Mouse (Mus musculus) thymus, postnatal 4 days (tissue): ENCODE measurements around the gene 2310011J03Rik.

Source experiments
- DNase-seq: peaks from one replicate; pipeline ENCODE4 v3.0.0; 2021

2310011J03Rik gene

GRCm38 (mm10) chr10:80341491-80342304 is 21.4 kb upstream of the 2310011J03Rik start:
- peak; percentile 35 for DNase-seq

- DNase-seq: no peak
Observed at GRCm38 (mm10) chr10:80341026-80341425, 20.7 kb upstream of the 2310011J03Rik start.

- DNase-seq: peak; percentile 91
Observed at GRCm38 (mm10) chr10:80339941-80340750, 19.8 kb upstream of the 2310011J03Rik start.

- no peak for DNase-seq
Observed at GRCm38 (mm10) chr10:80336263-80336662, 15.9 kb upstream of the 2310011J03Rik start.

- no peak for DNase-seq
Observed at GRCm38 (mm10) chr10:80332525-80332989, 12.2 kb upstream of the 2310011J03Rik start.

GRCm38 (mm10) chr10:80331636-80332524 is 11.5 kb upstream of the 2310011J03Rik start:
- DNase-seq: no peak

GRCm38 (mm10) chr10:80330888-80331287 is 10.6 kb upstream of the 2310011J03Rik start:
- DNase-seq: no peak

GRCm38 (mm10) chr10:80330084-80330483 is 9.7 kb upstream of the 2310011J03Rik start:
- no peak for DNase-seq

GRCm38 (mm10) chr10:80329273-80330081 is 9.1 kb upstream of the 2310011J03Rik start, which contains the start of the genes Pcsk4 and Reep6:
Gene Pcsk4, minus strand, starts transcription at chr10:80329498.
Gene Reep6, plus strand, starts transcription at chr10:80329953.
- DNase-seq: peak; percentile 85

- DNase-seq: no peak
Observed at GRCm38 (mm10) chr10:80325045-80325444, 4.7 kb upstream of the 2310011J03Rik start.

- DNase-seq: no peak
Observed at GRCm38 (mm10) chr10:80324120-80325037, 4.0 kb upstream of the 2310011J03Rik start.

GRCm38 (mm10) chr10:80323261-80324119 is 3.2 kb upstream of the 2310011J03Rik start:
- peak; percentile 78 for DNase-seq

- no peak for DNase-seq
Observed at GRCm38 (mm10) chr10:80322811-80323211, 2.5 kb upstream of the 2310011J03Rik start.

- DNase-seq: no peak
Observed at GRCm38 (mm10) chr10:80321670-80322581, 1.6 kb upstream of the 2310011J03Rik start.

GRCm38 (mm10) chr10:80321014-80321669 is 805 bp upstream of the 2310011J03Rik start:
- no peak for DNase-seq

- no peak for DNase-seq
Observed at GRCm38 (mm10) chr10:80317011-80317410, 3.3 kb downstream of the 2310011J03Rik start.

GRCm38 (mm10) chr10:80316359-80316781 is 4.0 kb downstream of the 2310011J03Rik start:
- DNase-seq: no peak

GRCm38 (mm10) chr10:80315315-80315714 is 5.0 kb downstream of the 2310011J03Rik start:
- DNase-seq: no peak
